Mouse (Mus musculus): Measurements from ENCODE around the gene Rilp. TPM values are rescaled to one million over a fixed set of nuclear protein-coding genes. Genes with fewer than 3 reads are reported as not detected.

Gene Rilp
- 3.7 TPM for polyA plus RNA-seq (2014; fragmentation: Illumina TruSeq; extraction: RNeasy Lipid Tissue Mini Kit (QIAGEN cat#74804); ENCODE audit: low read depth, low replicate concordance)

GRCm38 (mm10) chr11:75509741-75510626, at the start of gene Rilp:
Rilp (plus strand) TSS chr11:75510094.

GRCm38 (mm10) chr11:75460844-75461742, 48.8 kb upstream of the Rilp start, which contains the start of gene Tlcd2:
Tlcd2 (plus strand) TSS chr11:75461715.

GRCm38 (mm10) chr11:75486601-75487285, 23.2 kb upstream of the Rilp start, which contains the start of gene Prpf8:
Prpf8 (plus strand) TSS chr11:75486816.

GRCm38 (mm10) chr11:75513336-75513735, 3.4 kb downstream of the Rilp start, which contains the start of gene Scarf1:
Scarf1 (plus strand) TSS chr11:75513540.

GRCm38 (mm10) chr11:75531469-75532242, 21.8 kb downstream of the Rilp start, which contains the start of gene Slc43a2:
Slc43a2 (plus strand) TSS chr11:75531694.

Other genes starting within 250 kb of the Rilp start
- 17.9 TPM for gene Rpa1, start 161.8 kb upstream of the Rilp start, polyA plus RNA-seq (2014; fragmentation: Illumina TruSeq; extraction: RNeasy Lipid Tissue Mini Kit (QIAGEN cat#74804); ENCODE audit: low read depth, low replicate concordance)
- 1.7 TPM for gene Smyd4, start 161.7 kb upstream of the Rilp start, polyA plus RNA-seq (2014; fragmentation: Illumina TruSeq; extraction: RNeasy Lipid Tissue Mini Kit (QIAGEN cat#74804); ENCODE audit: low read depth, low replicate concordance)
- 250 TPM for gene Serpinf1, start 87.4 kb upstream of the Rilp start, polyA plus RNA-seq (2014; fragmentation: Illumina TruSeq; extraction: RNeasy Lipid Tissue Mini Kit (QIAGEN cat#74804); ENCODE audit: low read depth, low replicate concordance)
- 152 TPM for gene Serpinf2, start 70.5 kb upstream of the Rilp start, polyA plus RNA-seq (2014; fragmentation: Illumina TruSeq; extraction: RNeasy Lipid Tissue Mini Kit (QIAGEN cat#74804); ENCODE audit: low read depth, low replicate concordance)
- 0.90 TPM for gene Wdr81, start 55.4 kb upstream of the Rilp start, polyA plus RNA-seq (2014; fragmentation: Illumina TruSeq; extraction: RNeasy Lipid Tissue Mini Kit (QIAGEN cat#74804); ENCODE audit: low read depth, low replicate concordance)
- 179 TPM for gene Tlcd2, start 48.4 kb upstream of the Rilp start, polyA plus RNA-seq (2014; fragmentation: Illumina TruSeq; extraction: RNeasy Lipid Tissue Mini Kit (QIAGEN cat#74804); ENCODE audit: low read depth, low replicate concordance)
- 23.2 TPM for gene Prpf8, start 23.3 kb upstream of the Rilp start, polyA plus RNA-seq (2014; fragmentation: Illumina TruSeq; extraction: RNeasy Lipid Tissue Mini Kit (QIAGEN cat#74804); ENCODE audit: low read depth, low replicate concordance)
- gene Scarf1, start 3.4 kb downstream of the Rilp start, polyA plus RNA-seq (2014; fragmentation: Illumina TruSeq; extraction: RNeasy Lipid Tissue Mini Kit (QIAGEN cat#74804); ENCODE audit: low read depth, low replicate concordance) = 0.40 TPM
- gene Slc43a2, start 21.6 kb downstream of the Rilp start, polyA plus RNA-seq (2014; fragmentation: Illumina TruSeq; extraction: RNeasy Lipid Tissue Mini Kit (QIAGEN cat#74804); ENCODE audit: low read depth, low replicate concordance) = 1.4 TPM
- 56.5 TPM for gene Pitpna, start 78.0 kb downstream of the Rilp start, polyA plus RNA-seq (2014; fragmentation: Illumina TruSeq; extraction: RNeasy Lipid Tissue Mini Kit (QIAGEN cat#74804); ENCODE audit: low read depth, low replicate concordance)
- gene Inpp5k, start 120.9 kb downstream of the Rilp start, polyA plus RNA-seq (2014; fragmentation: Illumina TruSeq; extraction: RNeasy Lipid Tissue Mini Kit (QIAGEN cat#74804); ENCODE audit: low read depth, low replicate concordance) = 12.9 TPM
- gene Myo1c, start 140.4 kb downstream of the Rilp start, polyA plus RNA-seq (2014; fragmentation: Illumina TruSeq; extraction: RNeasy Lipid Tissue Mini Kit (QIAGEN cat#74804); ENCODE audit: low read depth, low replicate concordance) = 2.9 TPM
- 101 TPM for gene Crk, start 169.2 kb downstream of the Rilp start, polyA plus RNA-seq (2014; fragmentation: Illumina TruSeq; extraction: RNeasy Lipid Tissue Mini Kit (QIAGEN cat#74804); ENCODE audit: low read depth, low replicate concordance)
- gene Ywhae, start 222.8 kb downstream of the Rilp start, polyA plus RNA-seq (2014; fragmentation: Illumina TruSeq; extraction: RNeasy Lipid Tissue Mini Kit (QIAGEN cat#74804); ENCODE audit: low read depth, low replicate concordance) = 577 TPM

Measured in liver, adult 10 weeks (tissue).